Mouse (Mus musculus): ENCODE measurements around the gene Kxd1. TPM values are rescaled to one million over a fixed set of nuclear protein-coding genes. Genes with fewer than 3 reads are reported as not detected.

Gene Kxd1
- total RNA-seq, 2 experiments from 2014 or later: 37.2 to 40.7 TPM

- no peak for TF ChIP-seq CTCF (conservative IDR thresholded peaks at IDR 0.05)
- no peak for DNase-seq (ENCODE audit: low spot score in 2 of 2)
Measured at GRCm38 (mm10) chr8:70493692-70494415, 33.9 kb downstream of the Kxd1 start.

DNA sequence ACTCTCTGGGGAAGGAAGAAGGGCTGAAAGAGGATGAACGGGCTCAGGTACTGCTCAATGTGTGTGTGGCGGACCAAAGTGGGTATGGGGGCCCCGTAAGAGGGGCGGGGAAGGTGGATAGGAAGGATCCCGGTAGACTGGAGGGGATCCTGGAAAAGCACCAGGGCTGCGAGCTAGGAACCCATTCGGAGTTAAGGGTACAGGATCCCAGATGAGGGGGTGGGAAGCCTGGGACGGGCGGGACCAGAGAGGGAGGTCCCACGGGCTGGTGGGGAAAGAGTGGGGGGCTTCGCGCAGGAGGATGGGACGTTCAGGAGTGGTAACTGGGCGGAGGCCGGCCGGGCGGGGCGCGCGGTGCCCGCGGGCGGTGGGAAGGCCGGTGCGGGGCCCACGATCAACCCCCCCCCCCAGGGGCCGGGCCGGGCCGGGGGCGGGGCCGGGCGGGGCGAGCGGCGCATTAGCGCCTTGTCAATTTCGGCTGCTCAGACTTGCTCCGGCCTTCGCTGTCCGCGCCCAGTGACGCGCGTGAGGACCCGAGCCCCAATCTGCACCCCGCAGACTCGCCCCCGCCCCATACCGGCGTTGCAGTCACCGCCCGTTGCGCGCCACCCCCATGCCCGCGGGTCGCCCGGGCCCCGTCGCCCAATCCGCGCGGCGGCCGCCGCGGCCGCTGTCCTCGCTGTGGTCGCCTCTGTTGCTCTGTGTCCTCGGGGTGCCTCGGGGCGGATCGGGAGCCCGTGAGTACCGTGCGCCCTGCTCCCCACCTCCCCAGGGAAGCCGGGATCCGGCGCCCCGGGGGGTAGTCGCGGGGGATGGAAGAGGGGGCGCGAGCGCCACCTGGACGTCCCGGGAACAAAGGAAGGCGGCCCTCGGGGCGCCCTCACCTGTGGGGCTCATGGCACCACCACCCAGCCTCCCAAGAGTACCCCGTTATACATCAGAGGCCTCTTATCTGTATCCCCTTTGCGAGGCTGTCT lies 34.8 kb downstream of the Kxd1 start, which contains the start of gene Crlf1:
Crlf1 (plus strand) TSS at position 495 of the 977 bp plus-strand sequence.
- no peak for TF ChIP-seq CTCF (conservative IDR thresholded peaks at IDR 0.05)
- peak within 1 kb of the TSS; percentile 89 for H3K27ac ChIP-seq
- DNase-seq (ENCODE audit: low spot score in 2 of 2): no peak
- H3K4me3 ChIP-seq: peak within 1 kb of the TSS; percentile 55

More at GRCm38 (mm10) chr8:70493692-70494415, 33.9 kb downstream of the Kxd1 start:
- H3K27ac ChIP-seq: peak overlapping the region; percentile 89
- H3K4me3 ChIP-seq: peak overlapping the region; percentile 55

DNA sequence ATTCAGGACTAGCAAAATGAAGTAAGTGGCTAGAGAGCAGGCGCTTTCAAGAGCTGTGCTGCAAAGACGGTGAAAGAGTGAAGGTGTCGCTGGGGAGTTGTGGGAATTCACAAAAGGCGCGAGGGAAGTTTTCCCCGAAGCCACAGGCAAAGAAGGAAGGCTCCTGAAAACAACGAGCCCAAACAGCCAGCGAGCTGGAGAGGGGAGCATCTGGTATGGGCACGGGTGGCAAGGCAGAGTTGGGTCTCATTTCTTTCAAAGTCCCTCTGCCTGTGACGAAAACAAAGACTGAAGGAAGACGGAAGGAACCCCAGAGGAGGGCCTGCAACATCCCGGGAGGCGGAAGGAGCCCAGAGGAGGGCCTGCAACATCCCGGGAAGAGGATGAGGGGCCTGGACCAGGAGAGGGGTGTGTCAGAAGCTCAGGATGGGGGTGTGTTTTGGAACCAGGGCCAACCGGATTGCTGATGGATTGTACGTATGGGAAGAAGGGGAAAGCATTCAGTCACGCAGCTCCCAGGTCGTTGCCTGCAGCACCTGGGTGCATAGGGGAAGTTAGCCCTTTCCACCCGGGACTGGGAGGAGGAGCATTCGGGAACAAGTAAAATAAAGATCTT lies 36.8 kb downstream of the Kxd1 start:
- DNase-seq (ENCODE audit: low spot score in 2 of 2): no peak
- no peak for TF ChIP-seq CTCF (conservative IDR thresholded peaks at IDR 0.05)
- Histone ChIP-seq H3K4me3 (no peak overlapping the region), H3K27ac (no peak overlapping the region)

- H3K4me3 ChIP-seq: no peak overlapping the region
- no peak for TF ChIP-seq CTCF (conservative IDR thresholded peaks at IDR 0.05)
- H3K27ac ChIP-seq: no peak overlapping the region
- DNase-seq (ENCODE audit: low spot score in 2 of 2): no peak
Measured at GRCm38 (mm10) chr8:70490061-70490879, 37.5 kb downstream of the Kxd1 start.

- no peak for TF ChIP-seq CTCF (conservative IDR thresholded peaks at IDR 0.05)
- Histone ChIP-seq H3K27ac (no peak overlapping the region), H3K4me3 (peak overlapping the region; percentile 28)
- no peak for DNase-seq (ENCODE audit: low spot score in 2 of 2)
Measured at GRCm38 (mm10) chr8:70489576-70489975, 38.2 kb downstream of the Kxd1 start.

GRCm38 (mm10) chr8:70488931-70489470 lies 38.8 kb downstream of the Kxd1 start:
- TF ChIP-seq CTCF (conservative IDR thresholded peaks at IDR 0.05): no peak
- peak overlapping the region; percentile 28 for H3K4me3 ChIP-seq
- no peak for DNase-seq (ENCODE audit: low spot score in 2 of 2)
- H3K27ac ChIP-seq: no peak overlapping the region

DNA sequence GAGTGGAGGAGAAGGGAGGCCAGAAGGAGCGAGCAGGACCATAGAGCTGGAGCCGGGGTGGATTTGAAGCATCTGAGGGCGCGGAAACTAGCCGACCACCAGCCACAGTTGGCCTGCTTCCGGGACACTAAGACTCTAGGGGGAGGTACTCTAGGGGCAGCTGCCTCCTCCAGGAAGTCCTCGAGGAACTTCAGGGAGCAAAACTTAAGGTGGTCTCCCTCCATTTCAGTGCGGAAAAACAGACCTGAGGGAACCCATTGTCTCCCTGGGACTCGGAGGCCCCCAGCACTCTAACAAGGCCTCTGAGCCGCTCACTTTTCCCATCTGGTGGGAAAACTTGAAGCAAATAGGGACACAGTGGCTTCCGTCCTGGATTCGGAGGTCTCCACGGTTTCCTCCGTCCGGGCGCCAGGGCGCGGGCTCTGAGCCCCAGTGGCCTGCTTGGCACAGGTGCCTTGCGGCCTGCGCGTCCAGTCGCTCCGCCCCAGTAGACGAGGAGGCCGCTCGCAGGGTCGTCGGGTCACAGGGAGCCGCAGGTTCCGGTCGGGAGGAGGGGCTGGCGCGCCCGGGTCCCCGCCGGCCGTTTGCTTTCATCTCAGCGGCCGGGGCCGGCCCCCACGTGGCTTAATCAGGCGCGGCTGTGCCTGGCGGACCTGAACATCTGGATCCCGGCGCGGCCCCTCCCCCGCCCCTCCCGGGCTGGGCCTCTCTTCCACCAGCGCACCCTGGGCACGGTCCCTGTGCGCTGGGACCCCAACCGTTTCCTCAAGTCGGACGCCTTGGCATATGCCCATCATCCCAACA lies 39.6 kb downstream of the Kxd1 start:
- no peak for TF ChIP-seq CTCF (conservative IDR thresholded peaks at IDR 0.05)
- peak overlapping the region; percentile 28 for H3K27ac ChIP-seq
- peak overlapping the region; percentile 43 for H3K4me3 ChIP-seq
- DNase-seq (ENCODE audit: low spot score in 2 of 2): no peak

DNA sequence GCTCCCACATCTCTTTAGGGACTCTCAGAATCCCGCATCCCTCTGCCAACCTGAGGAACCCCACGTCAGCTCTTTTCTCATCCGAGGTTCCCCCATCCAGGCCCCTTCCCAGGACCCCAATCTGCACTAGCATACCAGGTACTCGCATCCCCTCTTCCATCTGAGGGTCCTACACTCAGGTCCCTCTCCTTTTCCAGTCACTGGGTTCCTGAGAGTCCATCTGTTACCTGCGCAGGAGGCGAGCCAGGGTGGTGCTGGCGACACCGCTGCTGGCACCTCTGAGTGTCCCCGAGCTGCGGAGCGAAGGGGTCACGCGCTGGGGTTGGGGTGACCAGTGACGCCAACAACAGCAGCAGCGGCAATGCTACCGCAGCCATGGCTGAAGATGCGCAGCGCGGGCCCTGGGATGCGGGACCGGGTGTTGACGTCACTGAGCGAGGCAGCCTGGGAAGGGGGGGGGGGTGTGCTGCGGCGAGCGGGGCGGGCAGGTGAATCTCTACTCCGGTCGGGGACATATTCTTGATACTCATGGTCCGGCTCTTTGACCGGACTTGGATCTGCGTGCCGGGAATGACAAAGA lies 40.7 kb downstream of the Kxd1 start, which contains the start of gene Tmem59l:
Tmem59l (minus strand) TSS at position 418 of the 580 bp plus-strand sequence.
- TF ChIP-seq CTCF (conservative IDR thresholded peaks at IDR 0.05): no peak
- Histone ChIP-seq H3K4me3 (peak within 1 kb of the TSS; percentile 81), H3K27ac (peak within 1 kb of the TSS; percentile 97)
- peak; percentile 51 to 60 for DNase-seq (ENCODE audit: low spot score in 2 of 2)

- TF ChIP-seq CTCF (conservative IDR thresholded peaks at IDR 0.05): no peak
- Histone ChIP-seq H3K27ac (peak overlapping the region; percentile 97), H3K4me3 (peak overlapping the region; percentile 81)
- DNase-seq (ENCODE audit: low spot score in 2 of 2): no peak
Measured at GRCm38 (mm10) chr8:70486191-70486681, 41.5 kb downstream of the Kxd1 start.

DNA sequence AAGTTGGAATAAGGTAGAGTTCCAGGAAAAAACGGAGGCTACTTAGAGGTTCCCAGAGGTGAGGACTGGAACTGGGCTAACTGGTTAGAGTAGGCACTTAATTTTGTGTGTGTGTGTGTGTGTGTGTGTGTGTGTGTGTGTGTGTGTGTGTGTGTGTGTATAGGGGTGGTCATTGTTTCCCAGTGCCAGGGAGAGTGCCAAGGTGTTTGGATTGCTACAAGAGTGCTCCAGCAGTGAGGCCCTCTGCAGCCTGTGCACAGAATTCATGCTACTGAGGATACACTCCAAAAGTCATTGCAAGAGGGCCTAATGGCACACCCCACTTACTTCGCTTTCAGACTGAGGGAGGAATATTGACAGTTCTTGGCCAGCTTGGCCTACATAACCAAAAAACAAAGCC lies 44.8 kb downstream of the Kxd1 start:
- no peak for TF ChIP-seq CTCF (conservative IDR thresholded peaks at IDR 0.05)
- H3K27ac ChIP-seq: peak overlapping the region; percentile 91; the same call in 1 of the 2 replicates

More for the DNA sequence above, 44.8 kb downstream of the Kxd1 start:
- no peak for DNase-seq (ENCODE audit: low spot score in 2 of 2)
- no peak overlapping the region for H3K4me3 ChIP-seq

All from layer of hippocampus, adult 2 months (tissue).